Mouse (Mus musculus) MEL (cell line): ENCODE measurements around the gene Kdm1a.

Experiments
- CTCF ChIP-seq, 3 experiments: IDR thresholded peaks in 2 of 3; conservative IDR thresholded peaks in 1 of 3; 2 replicates each; pipeline ENCODE4 v1.5.1; 2011 to 2012; ENCODE audit warnings: low read length in 3 of 3, low read depth in 2 of 3, mild to moderate bottlenecking in 2 of 3, improper control_type of control experiment in 1 of 3, inconsistent platforms in 1 of 3, mixed read lengths in 1 of 3, moderate library complexity in 1 of 3; ENCODE audit not compliant: control insufficient read depth in 1 of 3, insufficient read depth in 1 of 3, poor library complexity in 1 of 3, severe bottlenecking in 1 of 3
- E2F4 ChIP-seq: IDR thresholded peaks from 2 replicates; pipeline ENCODE4 v1.6.1; 2011; ENCODE audit warnings: low read depth, low read length, improper control_type of control experiment, borderline replicate concordance
- GABPA ChIP-seq: IDR thresholded peaks from 2 replicates; pipeline ENCODE4 v1.6.1; 2012; ENCODE audit warnings: low read depth, mild to moderate bottlenecking, inconsistent platforms, low read length, improper control_type of control experiment, moderate library complexity
- KAT2A ChIP-seq: conservative IDR thresholded peaks from 2 replicates; pipeline ENCODE4 v1.6.1; 2012; ENCODE audit warnings: low read depth, low read length, improper control_type of control experiment, inconsistent platforms
- RCOR1 ChIP-seq: IDR thresholded peaks from 2 replicates; pipeline ENCODE4 v1.6.1; 2012; ENCODE audit warnings: low read depth, mild to moderate bottlenecking, inconsistent platforms, low read length, improper control_type of control experiment
- TAL1 ChIP-seq: IDR thresholded peaks from 2 replicates; pipeline ENCODE4 v1.6.1; 2012; ENCODE audit warnings: mild to moderate bottlenecking, inconsistent platforms, low read length, moderate library complexity, mixed read lengths
- UBTF ChIP-seq: IDR thresholded peaks from 2 replicates; pipeline ENCODE4 v1.6.1; 2012; ENCODE audit warnings: low read depth, mild to moderate bottlenecking, inconsistent platforms, low read length, improper control_type of control experiment, moderate library complexity, borderline replicate concordance; ENCODE audit not compliant: insufficient read depth

- no peak for TF ChIP-seq RCOR1
- TF ChIP-seq KAT2A = no peak
- TF ChIP-seq UBTF = no peak
- no peak for TF ChIP-seq TAL1
- no peak for TF ChIP-seq E2F4
- TF ChIP-seq CTCF (IDR thresholded peaks at IDR 0.05 in 2 of 3, conservative IDR thresholded peaks at IDR 0.05 in 1 of 3; ENCODE audit: control insufficient read depth in 1 of 3, insufficient read depth in 1 of 3, low read depth in 2 of 3, low read length in 3 of 3, poor library complexity in 1 of 3, severe bottlenecking in 1 of 3) = no peak
- no peak for TF ChIP-seq GABPA
Observed at GRCm38 (mm10) chr4:136610387-136610856, 7.9 kb upstream of the Kdm1a start, which contains the start of gene Tex46.
